Mouse (Mus musculus) ES-E14 (cell line): ENCODE data around the gene Vwc2l. TPM values are rescaled to one million over a fixed set of nuclear protein-coding genes. Genes with fewer than 3 reads are reported as not detected.

Source experiments
- DNase-seq: peaks from one replicate; pipeline ENCODE4 v3.0.0-alpha.2; 2013; ENCODE audit warnings: low read depth, low spot score
- H3K27ac ChIP-seq: 2 replicates; pipeline ENCODE4 v1.5.1; 2012; ENCODE audit warnings: low read depth, mild to moderate bottlenecking, low read length, moderate library complexity, mixed read lengths; ENCODE audit not compliant: poor library complexity, insufficient read depth, severe bottlenecking
- H3K36me3 ChIP-seq: 2 replicates; pipeline ENCODE4 v1.6.1; 2012; ENCODE audit warnings: mild to moderate bottlenecking, low read length, moderate library complexity, mixed read lengths; ENCODE audit not compliant: control insufficient read depth, poor library complexity, insufficient read depth, severe bottlenecking
- H3K4me1 ChIP-seq, 2 experiments: fragments of 150-350 bp in 1 of 2; sonication (generic) in 1 of 2; 2 replicates each; pipeline ENCODE4 v1.6.1; 2012; ENCODE audit warnings: low read length in 2 of 2, mild to moderate bottlenecking in 1 of 2, mixed read lengths in 1 of 2; ENCODE audit not compliant: control insufficient read depth in 2 of 2, insufficient read depth in 2 of 2, poor library complexity in 1 of 2
- H3K4me3 ChIP-seq, 2 experiments: fragments of 150-350 bp in 1 of 2; sonication (generic) in 1 of 2; 2 replicates each; pipeline ENCODE4 v1.5.1; 2012; ENCODE audit warnings: low read length in 2 of 2, low read depth in 1 of 2, mild to moderate bottlenecking in 1 of 2, mixed read lengths in 1 of 2; ENCODE audit not compliant: insufficient read depth in 1 of 2, poor library complexity in 1 of 2, severe bottlenecking in 1 of 2
- H3K9ac ChIP-seq: 2 replicates; pipeline ENCODE4 v1.6.1; 2012; ENCODE audit warnings: low read depth, mild to moderate bottlenecking, low read length, mixed read lengths; ENCODE audit not compliant: poor library complexity, insufficient read depth, severe bottlenecking
- H3K9me3 ChIP-seq: fragments of 150-350 bp; sonication (generic); 2 replicates; pipeline ENCODE4 v1.6.1; 2012; ENCODE audit warnings: low read depth, mild to moderate bottlenecking, low read length; ENCODE audit not compliant: control insufficient read depth, insufficient read depth
- CHD2 ChIP-seq: IDR thresholded peaks from 2 replicates; pipeline ENCODE4 v1.6.1; 2014; ENCODE audit warnings: mild to moderate bottlenecking, low read depth, low read length, inconsistent platforms
- HCFC1 ChIP-seq: IDR thresholded peaks from 2 replicates; pipeline ENCODE4 v1.6.1; 2012; ENCODE audit warnings: low read length, inconsistent platforms, borderline replicate concordance; ENCODE audit not compliant: insufficient read depth
- MAFK ChIP-seq: IDR thresholded peaks from 2 replicates; pipeline ENCODE4 v1.6.1; 2014; ENCODE audit warnings: mild to moderate bottlenecking, low read depth, low read length, inconsistent platforms; ENCODE audit not compliant: insufficient read depth
- ZC3H11A ChIP-seq: IDR thresholded peaks from 2 replicates; pipeline ENCODE4 v1.6.1; 2012; ENCODE audit warnings: low read depth, mild to moderate bottlenecking, inconsistent platforms, low read length, borderline replicate concordance
- ZNF384 ChIP-seq: IDR thresholded peaks from 2 replicates; pipeline ENCODE4 v1.6.1; 2012; ENCODE audit warnings: low read depth, low read length, inconsistent platforms
- in situ Hi-C, 2 experiments: fragments of 600-800 bp; cut with MboI; formaldehyde crosslinking; loops; one replicate each; pipeline ENCODE4 v1.15.1; 2025; ENCODE audit warnings: low sequenced_read_pairs in 2 of 2, inconsistent platforms in 1 of 2; ENCODE audit not compliant: unreplicated experiment in 2 of 2
- total RNA-seq: library from RNA; depleted of rRNA; stranded (reverse); fragments of 300-350 nt; gene quantifications from 2 replicates; pipeline ENCODE4 v1.2.3, GENCODE M21; 2012

Vwc2l gene
- total RNA-seq, 1 experiment: not detected

- Histone ChIP-seq H3K4me1 (no peaks in the 10 kb centered on the region), H3K9ac (no peak overlapping the region), H3K4me3 (no peak overlapping the region), H3K36me3 (no peaks in the 10 kb centered on the region), H3K9me3 (no peaks in the 10 kb centered on the region), H3K27ac (no peak overlapping the region)
- in situ Hi-C loops: no loop called here
- no peak for TF ChIP-seq CHD2
- no peak for TF ChIP-seq ZC3H11A
- no peak for TF ChIP-seq ZNF384
- TF ChIP-seq MAFK: no peak
- DNase-seq: no peak
These were observed 187.6 kb downstream of the Vwc2l start for GRCm38 (mm10) chr1:70913071-70913470.

DNA sequence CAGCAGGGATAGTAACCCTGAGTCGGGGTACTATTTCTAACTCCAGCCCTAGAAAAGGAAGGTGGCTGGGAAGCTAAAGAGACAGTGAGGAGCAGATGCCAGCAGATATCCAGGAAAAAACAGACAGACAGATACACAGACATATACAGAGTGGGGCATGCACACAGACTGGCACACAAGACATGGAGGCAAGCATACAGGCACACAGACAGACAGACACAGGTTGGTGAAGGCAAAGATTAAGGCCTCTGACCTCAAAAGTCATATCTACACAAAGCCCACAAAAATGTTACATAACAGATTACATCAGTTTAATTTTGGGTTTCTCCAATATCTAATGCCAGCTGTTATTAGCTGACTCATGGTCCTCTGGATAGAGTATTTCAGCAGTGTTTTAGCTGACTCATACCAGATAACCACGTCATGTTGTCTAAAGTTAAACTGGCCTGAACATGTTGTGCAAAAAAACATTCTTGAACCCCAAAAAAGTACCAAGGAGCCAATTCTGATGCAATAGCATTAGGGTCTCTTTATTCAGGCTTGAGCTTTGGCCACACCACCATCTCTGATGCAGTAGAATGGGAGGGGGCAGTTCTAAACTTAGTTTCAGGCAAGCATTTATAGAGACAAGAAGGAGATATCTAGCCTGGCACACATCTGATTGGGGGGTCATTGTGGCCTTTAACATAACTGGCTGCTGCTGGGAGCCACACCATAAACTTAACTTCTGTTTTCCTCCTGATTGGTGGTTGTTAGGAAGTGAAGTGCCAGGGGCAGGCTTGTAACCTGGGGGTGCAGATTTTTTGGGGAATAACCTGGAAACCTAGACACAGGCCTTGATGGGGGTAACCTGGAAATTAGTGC is 192.9 kb downstream of the Vwc2l start:
- no peak for DNase-seq
- Histone ChIP-seq H3K9ac (no peak overlapping the region), H3K36me3 (no peaks in the 10 kb centered on the region), H3K4me3 (no peak overlapping the region), H3K9me3 (no peaks in the 10 kb centered on the region), H3K4me1 (no peaks in the 10 kb centered on the region), H3K27ac (no peak overlapping the region)
- TF ChIP-seq MAFK (no peak), ZNF384 (no peak), ZC3H11A (no peak), HCFC1 (no peak), CHD2 (no peak)
- in situ Hi-C loops: no loop called here

GRCm38 (mm10) chr1:70933016-70933415 is 207.5 kb downstream of the Vwc2l start:
- Histone ChIP-seq H3K4me3 (no peak overlapping the region), H3K36me3 (no peaks in the 10 kb centered on the region), H3K27ac (no peak overlapping the region), H3K4me1 (no peaks in the 10 kb centered on the region), H3K9ac (no peak overlapping the region), H3K9me3 (no peaks in the 10 kb centered on the region)
- in situ Hi-C loops: no loop called here
- no peak for TF ChIP-seq MAFK
- TF ChIP-seq CHD2: no peak
- no peak for TF ChIP-seq HCFC1
- TF ChIP-seq ZC3H11A: no peak
- no peak for TF ChIP-seq ZNF384
- DNase-seq: no peak
